Mouse (Mus musculus): Measurements from ENCODE around the gene Smg6.
A peak's percentile ranks its signal among the peaks of the same experiment; 100 is the strongest.
"Not testable (repeated sequence)": the region's sequence is repeated elsewhere in the genome, so short reads cannot be mapped to it uniquely, and the experiment has no call there.

Smg6 gene

GRCm38 (mm10) chr11:74994856-74995255 is 69.2 kb downstream of the Smg6 start:
- DNase-seq (ENCODE audit: low spot score), result no peak

GRCm38 (mm10) chr11:74996482-74996881 is 70.9 kb downstream of the Smg6 start:
- no peak for DNase-seq (ENCODE audit: low spot score)

- no peak for DNase-seq (ENCODE audit: low spot score)
Observed at GRCm38 (mm10) chr11:75000869-75001653, 75.4 kb downstream of the Smg6 start.

GRCm38 (mm10) chr11:75008270-75008669 is 82.6 kb downstream of the Smg6 start:
- no peak for DNase-seq (ENCODE audit: low spot score)

- DNase-seq (ENCODE audit: low spot score), result not testable (repeated sequence)
Observed at GRCm38 (mm10) chr11:75009537-75009936, 83.9 kb downstream of the Smg6 start.

GRCm38 (mm10) chr11:75012997-75013694 is 87.5 kb downstream of the Smg6 start:
- no peak for DNase-seq (ENCODE audit: low spot score)

- DNase-seq (ENCODE audit: low spot score), result no peak
Observed at GRCm38 (mm10) chr11:75013764-75014695, 88.4 kb downstream of the Smg6 start.

GRCm38 (mm10) chr11:75014816-75015215 is 89.2 kb downstream of the Smg6 start:
- DNase-seq (ENCODE audit: low spot score), result no peak

GRCm38 (mm10) chr11:75015453-75015871 is 89.8 kb downstream of the Smg6 start:
- DNase-seq (ENCODE audit: low spot score), result no peak

- DNase-seq (ENCODE audit: low spot score), result no peak
Observed at GRCm38 (mm10) chr11:75016309-75016860, 90.8 kb downstream of the Smg6 start.

- DNase-seq (ENCODE audit: low spot score), result no peak
Observed at GRCm38 (mm10) chr11:75017831-75018230, 92.2 kb downstream of the Smg6 start.

- DNase-seq (ENCODE audit: low spot score), result no peak
Observed at GRCm38 (mm10) chr11:75026977-75027376, 101.4 kb downstream of the Smg6 start.

GRCm38 (mm10) chr11:75027616-75028015 is 102.0 kb downstream of the Smg6 start:
- DNase-seq (ENCODE audit: low spot score), result no peak

GRCm38 (mm10) chr11:75031251-75031650 is 105.6 kb downstream of the Smg6 start:
- DNase-seq (ENCODE audit: low spot score), result no peak

- DNase-seq (ENCODE audit: low spot score), result no peak
Observed at GRCm38 (mm10) chr11:75032946-75033345, 107.3 kb downstream of the Smg6 start.

- DNase-seq (ENCODE audit: low spot score), result no peak
Observed at GRCm38 (mm10) chr11:75033581-75034067, 108.0 kb downstream of the Smg6 start.

GRCm38 (mm10) chr11:75034104-75034503 is 108.5 kb downstream of the Smg6 start:
- DNase-seq (ENCODE audit: low spot score), result no peak

- DNase-seq (ENCODE audit: low spot score), result no peak
Observed at GRCm38 (mm10) chr11:75044333-75044732, 118.7 kb downstream of the Smg6 start.

GRCm38 (mm10) chr11:75045822-75046221 is 120.2 kb downstream of the Smg6 start:
- DNase-seq (ENCODE audit: low spot score), result no peak

- no peak for DNase-seq (ENCODE audit: low spot score)
Observed at GRCm38 (mm10) chr11:75046638-75047037, 121.0 kb downstream of the Smg6 start.

GRCm38 (mm10) chr11:75047066-75047465 is 121.4 kb downstream of the Smg6 start:
- DNase-seq (ENCODE audit: low spot score), result peak; percentile 91

Measured in ovary, postnatal 14 days (tissue).